Mouse (Mus musculus) intestine, embryonic 16.5 days (tissue): ENCODE measurements at regions not wholly inside any gene's neighbourhood (a gene's known extent, or its start where the extent isn't known, plus 50 kb on each side); places are given as distances from the start of the nearest gene placed in this dataset.

ENCODE experiments used
- ATAC-seq: fragments of 200-750 bp; cut with Nextera tagmentation; 2 replicates; pipeline ENCODE4 v1.8.0; 2017; ENCODE audit warnings: moderate TSS enrichment, moderate library complexity
- H3K27ac ChIP-seq: fragments of 300-500 bp; sonication (generic); 2 replicates; pipeline ENCODE4 v1.5.1; 2014; ENCODE audit warnings: mild to moderate bottlenecking, low read length
- H3K27me3 ChIP-seq: fragments of 300-500 bp; sonication (generic); replicated peaks from 2 replicates; pipeline ENCODE4 v1.6.1; 2014; ENCODE audit warnings: low read length, control low read depth, mixed read lengths; ENCODE audit not compliant: control insufficient read depth, insufficient read depth
- H3K36me3 ChIP-seq: fragments of 300-500 bp; sonication (generic); 2 replicates; pipeline ENCODE4 v1.6.1; 2014; ENCODE audit warnings: low read length, control low read depth; ENCODE audit not compliant: control insufficient read depth, insufficient read depth
- H3K4me1 ChIP-seq: fragments of 300-500 bp; sonication (generic); 2 replicates; pipeline ENCODE4 v1.6.1; 2014; ENCODE audit warnings: low read length, control low read depth, mixed read lengths; ENCODE audit not compliant: control insufficient read depth, insufficient read depth
- H3K4me2 ChIP-seq: fragments of 300-500 bp; sonication (generic); 2 replicates; pipeline ENCODE4 v1.6.1; 2014; ENCODE audit warnings: low read depth, low read length, control low read depth
- H3K4me3 ChIP-seq: fragments of 300-500 bp; sonication (generic); 2 replicates; pipeline ENCODE4 v1.5.1; 2014; ENCODE audit warnings: mild to moderate bottlenecking, low read length
- H3K9ac ChIP-seq: fragments of 300-500 bp; sonication (generic); 2 replicates; pipeline ENCODE4 v1.6.1; 2014; ENCODE audit warnings: low read depth, low read length
- H3K9me3 ChIP-seq: fragments of 300-500 bp; sonication (generic); 2 replicates; pipeline ENCODE4 v1.6.1; 2016; ENCODE audit warnings: low read length, control low read depth; ENCODE audit not compliant: control insufficient read depth
- WGBS: fragments of 180-500 bp; shearing (Covaris S2); extraction: QIAGEN DNeasy Blood & Tissue Kit; methylation state at CpG from one replicate; pipeline ENCODE4 v1.1.7; 2014; 5-methylcytosine and 5-hydroxymethylcytosine counted together

- H3K27ac ChIP-seq, result no peak overlapping the region
- WGBS, result 63% methylated on average over 3 of the region's 3 CpGs
- H3K9me3 ChIP-seq, result no peaks in the 10 kb centered on the region
- H3K9ac ChIP-seq, result no peak overlapping the region
- no peak overlapping the region for H3K4me2 ChIP-seq
- no peaks in the 10 kb centered on the region for H3K27me3 ChIP-seq
- no peaks in the 10 kb centered on the region for H3K36me3 ChIP-seq
- H3K4me1 ChIP-seq, result no peaks in the 10 kb centered on the region
- ATAC-seq, result no peak
- H3K4me3 ChIP-seq, result no peak overlapping the region
These were observed 508.3 kb upstream of the Impad1 start for GRCm38 (mm10) chr4:5301461-5301860.

- H3K9ac ChIP-seq, result no peak overlapping the region
- H3K36me3 ChIP-seq, result no peaks in the 10 kb centered on the region
- H3K27me3 ChIP-seq, result no peaks in the 10 kb centered on the region
- no peak overlapping the region for H3K4me3 ChIP-seq
- H3K9me3 ChIP-seq, result no peaks in the 10 kb centered on the region
- no peak overlapping the region for H3K4me2 ChIP-seq
- H3K4me1 ChIP-seq, result no peaks in the 10 kb centered on the region
- 62% methylated on average over 1 of the region's 1 CpGs for WGBS
- ATAC-seq, result no peak
- no peak overlapping the region for H3K27ac ChIP-seq
These were observed 507.9 kb upstream of the Impad1 start for GRCm38 (mm10) chr4:5301017-5301416.

DNA sequence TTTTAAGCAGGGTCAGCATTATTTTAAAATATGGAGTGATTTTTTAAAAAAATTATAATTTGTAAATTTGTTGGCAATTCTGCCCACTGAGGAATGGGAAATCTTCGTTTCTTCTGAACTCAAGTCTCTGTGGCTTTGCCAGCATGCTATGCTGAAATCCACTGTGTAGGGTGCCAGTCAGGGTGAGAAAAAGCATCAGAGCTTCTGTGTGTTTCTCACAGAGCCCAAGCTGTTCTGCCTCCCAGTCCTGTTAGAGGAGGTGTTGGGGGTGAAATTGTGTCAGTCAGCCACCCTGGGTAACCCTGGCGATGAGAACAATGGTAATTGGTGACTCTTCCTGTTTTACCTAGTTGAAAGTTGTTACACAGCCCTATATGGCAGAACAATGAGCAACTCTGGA is 506.1 kb upstream of the Impad1 start:
- Histone ChIP-seq H3K4me1 (no peaks in the 10 kb centered on the region), H3K9me3 (no peaks in the 10 kb centered on the region), H3K9ac (no peak overlapping the region), H3K27ac (no peak overlapping the region), H3K27me3 (no peaks in the 10 kb centered on the region), H3K4me2 (no peak overlapping the region), H3K4me3 (no peak overlapping the region), H3K36me3 (no peaks in the 10 kb centered on the region)
- ATAC-seq, result no peak
- WGBS, result 87% methylated on average over 2 of the region's 2 CpGs

DNA sequence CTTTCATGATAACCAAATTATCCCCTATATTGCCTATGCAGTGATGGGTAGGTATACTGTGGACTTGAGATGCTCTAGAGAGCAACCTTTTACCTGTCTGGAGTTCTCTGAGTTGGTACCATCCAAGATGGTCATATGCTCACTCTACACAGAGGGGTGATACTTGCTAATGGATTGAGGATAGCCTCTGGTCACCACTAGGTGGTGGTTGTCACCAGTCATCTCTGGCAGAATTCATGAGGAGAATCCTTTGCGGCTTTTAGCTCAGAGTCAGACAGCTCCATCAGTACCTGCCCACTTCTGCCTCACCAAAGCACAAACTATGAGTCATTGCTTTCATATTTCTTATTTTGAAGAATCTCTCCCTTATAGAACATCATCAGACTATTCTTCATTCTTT is 500.9 kb upstream of the Impad1 start:
- Histone ChIP-seq H3K9me3 (no peaks in the 10 kb centered on the region), H3K4me1 (no peaks in the 10 kb centered on the region), H3K36me3 (no peaks in the 10 kb centered on the region), H3K27ac (no peak overlapping the region), H3K4me3 (no peak overlapping the region), H3K27me3 (no peaks in the 10 kb centered on the region), H3K4me2 (no peak overlapping the region), H3K9ac (no peak overlapping the region)
- no peak for ATAC-seq
- WGBS, result 90% methylated on average over 1 of the region's 1 CpGs

GRCm38 (mm10) chr4:5276113-5276512 is 483.0 kb upstream of the Impad1 start:
- ATAC-seq, result no peak
- no peak overlapping the region for H3K27ac ChIP-seq
- no peaks in the 10 kb centered on the region for H3K36me3 ChIP-seq
- WGBS, result 45% methylated on average over 1 of the region's 1 CpGs
- H3K9me3 ChIP-seq, result no peaks in the 10 kb centered on the region
- H3K4me2 ChIP-seq, result no peak overlapping the region
- no peaks in the 10 kb centered on the region for H3K4me1 ChIP-seq
- H3K9ac ChIP-seq, result no peak overlapping the region
- no peak overlapping the region for H3K4me3 ChIP-seq
- H3K27me3 ChIP-seq, result no peaks in the 10 kb centered on the region
